Mouse (Mus musculus) embryonic facial prominence, embryonic 10.5 days (tissue): ENCODE data around the gene Psg16. TPM values are rescaled to one million over a fixed set of nuclear protein-coding genes. Genes with fewer than 3 reads are reported as not detected.
"Not testable (repeated sequence)": the region's sequence is repeated elsewhere in the genome, so short reads cannot be mapped to it uniquely, and the experiment has no call there.

Experiments
- DNase-seq: peaks from one replicate; pipeline ENCODE4 v3.0.0-alpha.2; 2017; ENCODE audit warnings: low spot score
- H3K27ac ChIP-seq: fragments of 300-500 bp; sonication (generic); replicated peaks from 2 replicates; pipeline ENCODE4 v1.5.1; 2016; ENCODE audit warnings: mild to moderate bottlenecking
- H3K27me3 ChIP-seq: fragments of 300-500 bp; sonication (generic); replicated peaks from 2 replicates; pipeline ENCODE4 v1.6.1; 2016; ENCODE audit warnings: low read depth, mild to moderate bottlenecking; ENCODE audit not compliant: poor library complexity, severe bottlenecking
- H3K36me3 ChIP-seq: fragments of 300-500 bp; sonication (generic); replicated peaks from 2 replicates; pipeline ENCODE4 v1.6.1; 2016; ENCODE audit warnings: mild to moderate bottlenecking, moderate library complexity
- H3K4me1 ChIP-seq: fragments of 300-500 bp; sonication (generic); 2 replicates; pipeline ENCODE4 v1.6.1; 2016
- H3K4me3 ChIP-seq: fragments of 300-500 bp; sonication (generic); 2 replicates; pipeline ENCODE4 v1.5.1; 2016; ENCODE audit warnings: mild to moderate bottlenecking, moderate library complexity
- H3K9me3 ChIP-seq: fragments of 300-500 bp; sonication (generic); 2 replicates; pipeline ENCODE4 v1.6.1; 2016; ENCODE audit warnings: mild to moderate bottlenecking
- WGBS: fragments of 180-500 bp; shearing (Covaris S2); methylation state at CpG from one replicate; pipeline ENCODE4 v1.1.7; 2016; 5-methylcytosine and 5-hydroxymethylcytosine counted together
- polyA plus RNA-seq: library from polyadenylated mRNA; unstranded; fragments of >200 nt; fragmentation: Nextera tagmentation; extraction: Ambion mirVana; gene quantifications from 2 replicates; pipeline ENCODE4 v1.2.1, GENCODE M21; 2016

Psg16 gene
- polyA plus RNA-seq, 1 experiment from 2014 or later: 0.10 TPM

DNA sequence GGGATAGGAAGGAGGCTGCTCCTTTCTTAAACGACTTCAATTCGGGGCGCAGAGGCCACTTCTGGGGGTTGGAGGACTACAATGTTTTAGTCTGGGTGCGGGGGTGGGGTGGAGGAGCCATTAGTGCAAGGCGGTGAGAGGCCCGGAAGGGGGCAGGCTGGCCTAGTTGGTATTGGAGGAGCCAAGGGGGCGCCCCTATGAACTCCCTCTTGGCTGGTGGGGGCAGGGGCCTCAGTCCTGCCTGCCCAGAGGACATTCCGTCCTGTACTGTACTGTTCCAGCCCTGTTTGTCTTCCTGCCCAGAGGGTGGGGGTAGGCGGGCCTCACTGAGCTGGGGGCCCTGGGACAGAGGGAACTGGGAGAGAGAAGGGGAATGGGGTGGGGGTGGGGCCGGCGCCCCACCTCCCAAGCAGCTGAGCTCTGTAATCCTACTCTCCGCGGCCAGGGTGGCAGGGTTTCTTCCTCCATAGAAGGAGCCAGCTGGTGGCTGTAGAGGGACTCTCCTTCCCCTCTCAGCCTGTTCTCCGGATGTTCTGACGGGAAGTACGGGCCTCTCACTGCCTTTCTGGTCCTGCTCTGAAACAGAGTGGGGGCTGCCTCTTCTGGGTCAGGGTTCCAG, 15.7 kb upstream of the Psg16 start:
- peaks cover 2% of the 10 kb centered on the region; the same call in 1 of the 2 replicates for H3K9me3 ChIP-seq
- peak overlapping the region; percentile 45 for H3K4me3 ChIP-seq
- H3K27ac ChIP-seq: peak overlapping the region; percentile 84
- H3K27me3 ChIP-seq: peaks cover 26% of the 10 kb centered on the region
- peaks cover 10% of the 10 kb centered on the region; the same call in 1 of the 2 replicates for H3K36me3 ChIP-seq
- DNase-seq: peak; percentile 83
- H3K4me1 ChIP-seq: peaks cover 71% of the 10 kb centered on the region
- 2% methylated on average over 16 of the region's 16 CpGs for WGBS

- H3K27ac ChIP-seq: peak overlapping the region; percentile 84
- H3K4me1 ChIP-seq: peaks cover 72% of the 10 kb centered on the region
- H3K4me3 ChIP-seq: peak overlapping the region; percentile 45
- 0 out of 2 replicates have a peak, but pooled peaks cover 2% of the 10 kb centered on the region for H3K9me3 ChIP-seq
- peaks cover 3% of the 10 kb centered on the region; the same call in 1 of the 2 replicates for H3K36me3 ChIP-seq
- WGBS: 76% methylated on average over 8 of the region's 8 CpGs
- H3K27me3 ChIP-seq: peaks cover 32% of the 10 kb centered on the region
- peak; percentile 7 for DNase-seq
Measured at GRCm38 (mm10) chr7:17058816-17059462, 14.9 kb upstream of the Psg16 start.

GRCm38 (mm10) chr7:17059463-17059844, 14.4 kb upstream of the Psg16 start:
- Histone ChIP-seq H3K4me3 (no peak overlapping the region), H3K9me3 (0 out of 2 replicates have a peak, but pooled peaks cover 2% of the 10 kb centered on the region), H3K27me3 (peaks cover 32% of the 10 kb centered on the region), H3K27ac (no peak overlapping the region; the same call in 1 of the 2 replicates), H3K36me3 (0 out of 2 replicates have a peak, but pooled peaks cover 2% of the 10 kb centered on the region), H3K4me1 (peaks cover 72% of the 10 kb centered on the region)
- WGBS: 93% methylated on average over 3 of the region's 3 CpGs
- DNase-seq: no peak

DNA sequence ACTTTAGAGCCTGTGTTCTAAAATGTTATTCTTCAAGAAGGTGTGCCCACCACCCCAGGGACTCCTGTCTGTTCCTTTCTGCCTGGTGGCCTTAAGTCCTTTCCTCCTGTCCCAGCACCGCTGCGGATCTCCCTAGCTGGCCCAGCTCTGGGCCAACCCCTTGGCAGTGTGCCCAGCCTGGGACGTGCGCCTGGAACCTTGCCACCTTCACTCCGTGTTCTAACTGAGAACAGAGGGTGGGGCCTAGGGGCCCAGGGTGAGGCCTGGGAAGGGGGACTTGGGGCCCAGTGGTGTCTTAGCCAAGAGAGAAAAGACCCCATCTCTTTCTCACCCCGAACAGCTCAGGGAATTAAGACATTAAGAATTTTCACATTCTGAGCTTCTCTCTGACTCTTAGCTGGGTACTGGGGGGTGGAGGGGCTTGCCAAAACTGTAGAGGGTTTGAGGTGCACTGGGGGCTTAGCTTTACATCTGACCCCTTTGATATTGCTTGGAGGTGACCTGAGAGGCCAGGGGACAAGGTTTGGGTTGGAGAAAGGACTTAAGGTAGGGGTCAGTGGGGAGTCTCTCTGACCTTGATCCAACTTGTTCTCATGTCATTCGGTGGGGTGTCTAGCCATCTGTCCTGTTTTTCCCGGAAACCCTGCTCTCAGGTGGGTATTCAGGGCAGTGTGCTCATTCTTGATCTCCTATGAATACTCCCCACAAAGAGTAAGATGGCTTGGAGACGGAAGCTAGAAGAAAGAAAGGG, 13.6 kb upstream of the Psg16 start:
- peaks cover 72% of the 10 kb centered on the region for H3K4me1 ChIP-seq
- DNase-seq: peak; percentile 8
- H3K9me3 ChIP-seq: 0 out of 2 replicates have a peak, but pooled peaks cover 2% of the 10 kb centered on the region
- H3K4me3 ChIP-seq: peak overlapping the region; percentile 5; the same call in 1 of the 2 replicates
- WGBS: 81% methylated on average over 9 of the region's 9 CpGs
- peaks cover 32% of the 10 kb centered on the region for H3K27me3 ChIP-seq
- 0 out of 2 replicates have a peak overlapping the region, but pooled peaks have one; percentile 10 for H3K27ac ChIP-seq
- no peaks in the 10 kb centered on the region for H3K36me3 ChIP-seq

DNA sequence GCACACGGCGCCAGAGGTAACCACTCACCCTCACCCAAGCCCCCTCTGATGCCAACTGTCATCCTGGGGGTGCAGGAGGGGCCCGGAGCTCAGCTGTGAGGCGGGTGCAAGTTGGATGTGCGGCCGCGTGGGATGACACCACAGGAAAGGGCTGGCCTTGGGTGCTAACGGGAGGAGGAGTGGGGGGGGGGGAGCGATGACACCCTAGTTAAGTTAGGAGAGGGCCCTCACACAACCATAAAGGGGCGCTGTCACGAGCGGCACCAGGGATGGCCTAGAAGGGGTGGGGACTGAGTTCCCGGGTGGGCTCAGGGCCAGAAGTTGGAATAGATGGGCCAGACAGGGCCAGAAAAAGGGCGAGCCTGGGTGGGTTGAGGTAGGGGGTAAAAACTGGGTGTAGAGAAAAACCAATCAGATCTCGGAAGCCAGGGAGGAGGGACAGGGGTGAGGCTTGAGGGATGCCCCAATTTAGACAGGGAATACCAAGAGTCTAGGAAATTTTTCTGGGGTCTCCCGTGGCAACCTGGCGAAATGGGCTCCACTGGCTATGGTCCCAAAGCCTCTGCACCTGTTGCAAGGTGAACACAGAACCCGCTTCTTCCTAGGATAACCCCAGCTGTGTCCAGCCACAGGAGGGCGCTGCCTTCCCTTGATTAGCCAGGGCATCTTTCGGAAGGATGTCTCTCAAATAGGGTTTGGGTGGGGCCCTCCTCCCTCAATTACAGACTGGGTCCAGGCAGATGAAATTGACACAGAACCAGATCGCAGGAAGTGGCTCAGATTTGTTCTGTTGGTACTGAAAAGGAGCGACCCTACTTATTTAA, 12.8 kb upstream of the Psg16 start:
- no peaks in the 10 kb centered on the region for H3K36me3 ChIP-seq
- 83% methylated on average over 22 of the region's 22 CpGs for WGBS
- peak; percentile 7 for DNase-seq
- H3K4me1 ChIP-seq: peaks cover 67% of the 10 kb centered on the region
- H3K27me3 ChIP-seq: peaks cover 31% of the 10 kb centered on the region
- 0 out of 2 replicates have a peak, but pooled peaks cover 2% of the 10 kb centered on the region for H3K9me3 ChIP-seq
- H3K27ac ChIP-seq: 0 out of 2 replicates have a peak overlapping the region, but pooled peaks have one; percentile 10
- H3K4me3 ChIP-seq: peak overlapping the region; percentile 63

DNA sequence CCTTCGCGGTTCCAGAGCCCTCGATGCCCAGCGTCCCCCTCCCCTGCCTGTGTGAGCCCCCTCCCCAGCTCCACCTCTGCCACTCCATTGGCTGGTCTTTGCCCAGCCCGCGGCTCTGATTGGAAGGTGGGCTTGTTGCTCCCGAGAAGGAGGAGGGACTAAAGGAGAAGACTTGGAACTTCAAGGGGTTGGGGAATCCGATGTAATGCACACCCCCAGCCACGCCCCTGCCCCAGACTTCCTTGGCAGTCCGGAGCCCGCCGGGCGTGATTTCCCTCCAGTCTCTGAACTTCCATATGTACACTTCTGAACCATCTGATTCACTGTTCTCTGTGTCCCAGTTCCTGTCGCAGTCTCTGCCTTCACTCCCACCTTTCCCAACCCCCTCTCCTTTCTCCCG, 11.5 kb upstream of the Psg16 start, which contains the start of gene Hif3a:
Hif3a (minus strand) TSS at position 39 of the 400 bp plus-strand sequence.
- no peaks in the 10 kb centered on the region for H3K36me3 ChIP-seq
- peaks cover 24% of the 10 kb centered on the region for H3K27me3 ChIP-seq
- H3K4me1 ChIP-seq: peaks cover 53% of the 10 kb centered on the region
- under 1% methylated on average over 15 of the region's 15 CpGs for WGBS
- H3K27ac ChIP-seq: peak within 1 kb of the TSS; percentile 77
- peak within 1 kb of the TSS; percentile 63 for H3K4me3 ChIP-seq
- no peaks in the 10 kb centered on the region for H3K9me3 ChIP-seq
- DNase-seq: peak; percentile 92

- WGBS: 20% methylated on average over 11 of the region's 11 CpGs
- H3K36me3 ChIP-seq: no peaks in the 10 kb centered on the region
- peaks cover 50% of the 10 kb centered on the region for H3K4me1 ChIP-seq
- H3K27ac ChIP-seq: peak overlapping the region; percentile 77; the same call in 1 of the 2 replicates
- H3K27me3 ChIP-seq: peaks cover 24% of the 10 kb centered on the region
- no peak for DNase-seq
- H3K4me3 ChIP-seq: peak overlapping the region; percentile 63
- H3K9me3 ChIP-seq: no peaks in the 10 kb centered on the region
Measured at GRCm38 (mm10) chr7:17062845-17063244, 11.0 kb upstream of the Psg16 start.

- H3K36me3 ChIP-seq: no peaks in the 10 kb centered on the region
- WGBS: 78% methylated on average over 9 of the region's 9 CpGs
- H3K27me3 ChIP-seq: peaks cover 23% of the 10 kb centered on the region
- H3K4me3 ChIP-seq: no peak overlapping the region
- no peak overlapping the region for H3K27ac ChIP-seq
- peak; percentile 5 for DNase-seq
- no peaks in the 10 kb centered on the region for H3K9me3 ChIP-seq
- peaks cover 23% of the 10 kb centered on the region for H3K4me1 ChIP-seq
Measured at GRCm38 (mm10) chr7:17065620-17066019, 8.2 kb upstream of the Psg16 start.

- peak; percentile 79 for DNase-seq
- Histone ChIP-seq H3K9me3 (no peaks in the 10 kb centered on the region), H3K4me3 (no peak overlapping the region), H3K36me3 (no peaks in the 10 kb centered on the region), H3K4me1 (peaks cover 16% of the 10 kb centered on the region), H3K27ac (no peak overlapping the region), H3K27me3 (peaks cover 15% of the 10 kb centered on the region)
- 21% methylated on average over 2 of the region's 2 CpGs for WGBS
Measured at GRCm38 (mm10) chr7:17066412-17066811, 7.4 kb upstream of the Psg16 start.

DNA sequence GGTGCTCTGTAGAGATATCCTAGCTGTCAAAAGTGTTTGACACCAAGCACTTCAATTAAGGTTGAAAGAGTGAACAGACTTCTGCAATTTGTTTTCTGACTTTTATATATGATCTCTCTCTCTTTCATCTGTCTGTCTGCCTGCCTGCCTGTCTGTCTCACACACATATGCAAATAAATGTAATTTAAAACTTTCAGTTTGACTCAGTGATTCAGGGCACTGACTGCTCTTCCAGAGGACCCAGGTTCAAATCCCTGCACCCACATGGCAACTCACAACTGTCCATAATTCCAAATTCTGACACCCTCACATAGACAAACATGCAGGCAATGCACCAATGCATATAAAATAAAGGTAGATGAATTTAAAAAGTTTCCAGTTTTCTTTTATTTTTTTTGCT, 6.8 kb upstream of the Psg16 start:
- H3K27ac ChIP-seq: no peak overlapping the region
- H3K36me3 ChIP-seq: no peaks in the 10 kb centered on the region
- H3K4me1 ChIP-seq: peaks cover 10% of the 10 kb centered on the region
- peaks cover 11% of the 10 kb centered on the region for H3K27me3 ChIP-seq
- H3K4me3 ChIP-seq: no peak overlapping the region
- DNase-seq: no peak
- no peaks in the 10 kb centered on the region for H3K9me3 ChIP-seq

DNA sequence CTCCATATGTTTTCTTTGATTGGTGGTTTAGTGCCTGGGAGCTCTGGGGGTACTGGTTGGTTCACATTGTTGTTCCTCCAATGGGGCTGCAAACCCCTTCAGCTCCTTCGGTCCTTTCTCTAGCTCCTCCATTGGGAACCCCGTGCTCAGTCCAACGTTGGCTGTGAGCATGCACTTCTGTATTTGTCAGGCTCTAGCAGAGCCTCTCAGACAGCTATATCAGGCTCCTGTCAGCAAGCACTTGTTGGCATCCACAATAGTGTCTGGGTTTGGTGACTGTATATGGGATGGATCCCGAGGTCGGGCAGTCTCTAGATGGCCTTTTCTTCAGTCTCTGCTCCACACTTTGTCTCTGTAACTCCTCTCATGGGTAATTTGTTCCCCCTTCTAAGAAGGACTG, 6.2 kb upstream of the Psg16 start:
- not testable (repeated sequence) for DNase-seq, H3K27ac ChIP-seq, H3K4me3 ChIP-seq, H3K9me3 ChIP-seq, H3K36me3 ChIP-seq, H3K4me1 ChIP-seq
- WGBS: 63% methylated on average over 5 of the region's 5 CpGs
- peaks cover 11% of the 10 kb centered on the region for H3K27me3 ChIP-seq

GRCm38 (mm10) chr7:17073513-17073903, 332 bp upstream of the Psg16 start:
- Histone ChIP-seq H3K4me1 (no peaks in the 10 kb centered on the region), H3K27me3 (no peaks in the 10 kb centered on the region), H3K36me3 (no peaks in the 10 kb centered on the region), H3K9me3 (no peaks in the 10 kb centered on the region), H3K4me3 (no peak overlapping the region), H3K27ac (no peak overlapping the region)
- DNase-seq: no peak
- WGBS: 57% methylated on average over 5 of the region's 5 CpGs
